Mouse (Mus musculus): Measurements from ENCODE around the gene Asap2.

- TF ChIP-seq EP300 (IDR thresholded peaks at IDR 0.05; ENCODE audit: low read depth) (no peak), CTCF (IDR thresholded peaks at IDR 0.05; ENCODE audit: low read depth) (no peak)
These were observed 154.8 kb downstream of the Asap2 start for GRCm38 (mm10) chr12:21145050-21145449.
